Mouse (Mus musculus): ENCODE measurements around the gene Olfr1494. TPM values are rescaled to one million over a fixed set of nuclear protein-coding genes. Genes with fewer than 3 reads are reported as not detected.

Gene Olfr1494
- total and polyA plus RNA-seq, 2 experiments from 2014 or later: not detected

- no peaks in the 10 kb centered on the region for H3K36me3 ChIP-seq (ENCODE audit: insufficient read depth)
- no peak within 1 kb of the TSS for H3K9ac ChIP-seq
- no peak within 1 kb of the TSS for H3K4me2 ChIP-seq (ENCODE audit: low read depth)
- H3K4me3 ChIP-seq (ENCODE audit: low read depth, low read length): no peak within 1 kb of the TSS
- TF ChIP-seq CTCF (IDR thresholded peaks at IDR 0.05; ENCODE audit: low read depth): no peak
- ATAC-seq (no peak), DNase-seq (no peak)
- H3K27me3 ChIP-seq (ENCODE audit: insufficient read depth, low read length): no peaks in the 10 kb centered on the region
- no peaks in the 10 kb centered on the region for H3K4me1 ChIP-seq (ENCODE audit: insufficient read depth)
- H3K9me3 ChIP-seq (ENCODE audit: low read length): no peaks in the 10 kb centered on the region
- H3K27ac ChIP-seq (ENCODE audit: low read depth, low read length): no peak within 1 kb of the TSS
Observed at GRCm38 (mm10) chr19:13798102-13798501, 58.6 kb downstream of the Olfr1494 start, which contains the start of gene Olfr1497. Gene Olfr1497 (minus strand): TSS chr19:13798202.

Other genes starting within 250 kb of the Olfr1494 start
- gene Olfr1477, start 239.2 kb upstream of the Olfr1494 start, total RNA-seq (2014; rRNA removed): not detected in 2 replicates
- gene Olfr1477, start 239.2 kb upstream of the Olfr1494 start, polyA plus RNA-seq (2015; fragmentation: Nextera tagmentation; extraction: Ambion mirVana): not detected in 2 replicates
- gene Olfr1480, start 211.8 kb upstream of the Olfr1494 start, total RNA-seq (2014; rRNA removed): not detected in 2 replicates
- gene Olfr1480, start 211.8 kb upstream of the Olfr1494 start, polyA plus RNA-seq (2015; fragmentation: Nextera tagmentation; extraction: Ambion mirVana): not detected in 2 replicates
- gene Olfr1484, start 156.2 kb upstream of the Olfr1494 start, total RNA-seq (2014; rRNA removed): not detected in 2 replicates
- not detected in 2 replicates for gene Olfr1484, start 156.2 kb upstream of the Olfr1494 start, polyA plus RNA-seq (2015; fragmentation: Nextera tagmentation; extraction: Ambion mirVana)
- gene Olfr1487, start 122.4 kb upstream of the Olfr1494 start, total RNA-seq (2014; rRNA removed): not detected in 2 replicates
- not detected in 2 replicates for gene Olfr1487, start 122.4 kb upstream of the Olfr1494 start, polyA plus RNA-seq (2015; fragmentation: Nextera tagmentation; extraction: Ambion mirVana)
- gene Olfr1489, start 108.1 kb upstream of the Olfr1494 start, total RNA-seq (2014; rRNA removed): not detected in 2 replicates
- gene Olfr1489, start 108.1 kb upstream of the Olfr1494 start, polyA plus RNA-seq (2015; fragmentation: Nextera tagmentation; extraction: Ambion mirVana): not detected in 2 replicates
- not detected in 2 replicates for gene Olfr1490, start 88.6 kb upstream of the Olfr1494 start, total RNA-seq (2014; rRNA removed)
- gene Olfr1490, start 88.6 kb upstream of the Olfr1494 start, polyA plus RNA-seq (2015; fragmentation: Nextera tagmentation; extraction: Ambion mirVana): not detected in 2 replicates
- not detected in 2 replicates for gene Olfr1491, start 42.5 kb upstream of the Olfr1494 start, total RNA-seq (2014; rRNA removed)
- gene Olfr1491, start 42.5 kb upstream of the Olfr1494 start, polyA plus RNA-seq (2015; fragmentation: Nextera tagmentation; extraction: Ambion mirVana): not detected in 2 replicates
- not detected in 2 replicates for gene Olfr1493-ps1, start 16.4 kb upstream of the Olfr1494 start, total RNA-seq (2014; rRNA removed)
- not detected in 2 replicates for gene Olfr1493-ps1, start 16.4 kb upstream of the Olfr1494 start, polyA plus RNA-seq (2015; fragmentation: Nextera tagmentation; extraction: Ambion mirVana)
- not detected in 2 replicates for gene Olfr1495, start 24.9 kb downstream of the Olfr1494 start, total RNA-seq (2014; rRNA removed)
- gene Olfr1495, start 24.9 kb downstream of the Olfr1494 start, polyA plus RNA-seq (2015; fragmentation: Nextera tagmentation; extraction: Ambion mirVana): not detected in 2 replicates
- gene Olfr1496, start 38.1 kb downstream of the Olfr1494 start, total RNA-seq (2014; rRNA removed): not detected in 2 replicates
- gene Olfr1496, start 38.1 kb downstream of the Olfr1494 start, polyA plus RNA-seq (2015; fragmentation: Nextera tagmentation; extraction: Ambion mirVana): not detected in 2 replicates
- not detected in 2 replicates for gene Olfr1497, start 58.5 kb downstream of the Olfr1494 start, total RNA-seq (2014; rRNA removed)
- gene Olfr1497, start 58.5 kb downstream of the Olfr1494 start, polyA plus RNA-seq (2015; fragmentation: Nextera tagmentation; extraction: Ambion mirVana): not detected in 2 replicates
- gene Olfr1499, start 79.7 kb downstream of the Olfr1494 start, total RNA-seq (2014; rRNA removed): not detected in 2 replicates
- gene Olfr1499, start 79.7 kb downstream of the Olfr1494 start, polyA plus RNA-seq (2015; fragmentation: Nextera tagmentation; extraction: Ambion mirVana): not detected in 2 replicates
- not detected in 2 replicates for gene Olfr1500, start 90.8 kb downstream of the Olfr1494 start, total RNA-seq (2014; rRNA removed)
- not detected in 2 replicates for gene Olfr1500, start 90.8 kb downstream of the Olfr1494 start, polyA plus RNA-seq (2015; fragmentation: Nextera tagmentation; extraction: Ambion mirVana)
- not detected in 2 replicates for gene Olfr1501, start 111.0 kb downstream of the Olfr1494 start, total RNA-seq (2014; rRNA removed)
- not detected in 2 replicates for gene Olfr1501, start 111.0 kb downstream of the Olfr1494 start, polyA plus RNA-seq (2015; fragmentation: Nextera tagmentation; extraction: Ambion mirVana)
- gene Olfr1502, start 122.1 kb downstream of the Olfr1494 start, total RNA-seq (2014; rRNA removed): not detected in 2 replicates
- gene Olfr1502, start 122.1 kb downstream of the Olfr1494 start, polyA plus RNA-seq (2015; fragmentation: Nextera tagmentation; extraction: Ambion mirVana): not detected in 2 replicates
- gene Olfr1504, start 158.2 kb downstream of the Olfr1494 start, total RNA-seq (2014; rRNA removed): not detected in 2 replicates
- gene Olfr1504, start 158.2 kb downstream of the Olfr1494 start, polyA plus RNA-seq (2015; fragmentation: Nextera tagmentation; extraction: Ambion mirVana): not detected in 2 replicates
- gene Olfr1505, start 173.8 kb downstream of the Olfr1494 start, total RNA-seq (2014; rRNA removed): not detected in 2 replicates
- not detected in 2 replicates for gene Olfr1505, start 173.8 kb downstream of the Olfr1494 start, polyA plus RNA-seq (2015; fragmentation: Nextera tagmentation; extraction: Ambion mirVana)